Comparison of ENCODE assay signal across 7 mouse cellular contexts in genomic region chr11:120012702-120013101, GRCm38 (mm10). TPM values are rescaled to one million over a fixed set of nuclear protein-coding genes. Genes with fewer than 3 reads are reported as not detected.
DNase-seq lines count a peak whose midpoint lies in the region; ATAC-seq and TF ChIP-seq lines count a peak whose summit lies in the region.

No protein-coding gene starts in this region.

- TF ChIP-seq EP300 in CH12.LX (IDR thresholded peaks at IDR 0.05; ENCODE audit: low read length), result 0 out of 2 replicates have a peak, but pooled peaks have one; percentile 18

- DNase-seq in kidney, adult 8-10 months, result no peak
- DNase-seq in CH12.LX (ENCODE audit: extremely low read depth), result peak; percentile 24
- no peak for DNase-seq in thymus, postnatal 0 days (ENCODE audit: low spot score)
- no peak for DNase-seq in gastrocnemius, postnatal 10 days

- peaks cover 21% of the 10 kb centered on the region for H3K27me3 ChIP-seq in kidney, embryonic 15.5 days
- H3K27me3 ChIP-seq in CH12.LX (replicated peaks), result peaks cover 67% of the 10 kb centered on the region
- H3K27me3 ChIP-seq in embryonic facial prominence, embryonic 12.5 days, result peaks cover 20% of the 10 kb centered on the region
- no peaks in the 10 kb centered on the region for H3K27me3 ChIP-seq in intestine, embryonic 16.5 days (replicated peaks; ENCODE audit: control insufficient read depth, insufficient read depth, low read length)

- H3K9me3 ChIP-seq in kidney, embryonic 15.5 days (replicated peaks), result no peaks in the 10 kb centered on the region
- no peaks in the 10 kb centered on the region for H3K9me3 ChIP-seq in CH12.LX (replicated peaks; ENCODE audit: low read length)
- no peaks in the 10 kb centered on the region for H3K9me3 ChIP-seq in embryonic facial prominence, embryonic 12.5 days
- H3K9me3 ChIP-seq in intestine, embryonic 16.5 days (ENCODE audit: control insufficient read depth, low read length), result no peaks in the 10 kb centered on the region

- H3K36me3 ChIP-seq in kidney, embryonic 15.5 days, result no peaks in the 10 kb centered on the region
- no peaks in the 10 kb centered on the region for H3K36me3 ChIP-seq in CH12.LX (replicated peaks in 1 of 2; ENCODE audit: control insufficient read depth in 1 of 2, insufficient read depth in 1 of 2, low read length in 1 of 2)
- H3K36me3 ChIP-seq in embryonic facial prominence, embryonic 12.5 days, result no peaks in the 10 kb centered on the region
- H3K36me3 ChIP-seq in intestine, embryonic 16.5 days (ENCODE audit: control insufficient read depth, insufficient read depth, low read length), result no peaks in the 10 kb centered on the region

- TF ChIP-seq RAD21 in CH12.LX (IDR thresholded peaks at IDR 0.05; ENCODE audit: low read depth, low read length), result no peak

- dilution Hi-C loops in CH12.LX (cut with MboI; ENCODE audit: extremely low pct_ligation_motif_present, extremely low pct_unique_long_range_greater_than_20kb, low sequenced_read_pairs), result no loop called here

- 83% methylated on average over 13 of the region's 13 CpGs for WGBS in kidney, embryonic 15.5 days
- WGBS in embryonic facial prominence, embryonic 12.5 days, result 82% methylated on average over 13 of the region's 13 CpGs
- 79% methylated on average over 13 of the region's 13 CpGs for WGBS in intestine, embryonic 16.5 days

- no peak for TF ChIP-seq CTCF in CH12.LX (conservative IDR thresholded peaks at IDR 0.05 in 1 of 2, IDR thresholded peaks at IDR 0.05 in 1 of 2; ENCODE audit: low read depth in 2 of 2, low read length in 2 of 2)

- no peaks in the 10 kb centered on the region for H3K79me2 ChIP-seq in CH12.LX (replicated peaks; ENCODE audit: control insufficient read depth, extremely low read depth, insufficient read depth, poor library complexity, severe bottlenecking)

- TF ChIP-seq POLR2A in CH12.LX (IDR thresholded peaks at IDR 0.05; ENCODE audit: low read depth, low read length), result no peak

- no peak overlapping the region for H3K4me3 ChIP-seq in kidney, embryonic 15.5 days (replicated peaks)
- H3K4me3 ChIP-seq in CH12.LX (replicated peaks in 1 of 3; ENCODE audit: low read depth in 2 of 3, low read length in 2 of 3, poor library complexity in 1 of 3), result no peak overlapping the region
- no peak overlapping the region for H3K4me3 ChIP-seq in embryonic facial prominence, embryonic 12.5 days
- H3K4me3 ChIP-seq in intestine, embryonic 16.5 days (ENCODE audit: low read length), result no peak overlapping the region

- H3K27ac ChIP-seq in kidney, embryonic 15.5 days, result no peak overlapping the region
- H3K27ac ChIP-seq in CH12.LX (ENCODE audit: insufficient read depth, low read depth), result no peak overlapping the region
- no peak overlapping the region for H3K27ac ChIP-seq in embryonic facial prominence, embryonic 12.5 days
- no peak overlapping the region for H3K27ac ChIP-seq in intestine, embryonic 16.5 days (ENCODE audit: low read length)

- in situ Hi-C loops in CH12.LX (cut with MboI; ENCODE audit: low pct_ligation_motif_present, low pct_unique_long_range_greater_than_20kb, low sequenced_read_pairs), result loop anchor here (5.0 kb wide), 1 partner anchor 295 kb away; no protein-coding TSS in a partner anchor

- H3K4me2 ChIP-seq in kidney, embryonic 15.5 days, result no peak overlapping the region
- H3K4me2 ChIP-seq in CH12.LX (ENCODE audit: insufficient read depth, low read depth, poor library complexity, severe bottlenecking), result no peak overlapping the region
- no peak overlapping the region for H3K4me2 ChIP-seq in embryonic facial prominence, embryonic 12.5 days (replicated peaks)
- H3K4me2 ChIP-seq in intestine, embryonic 16.5 days (ENCODE audit: low read depth, low read length), result no peak overlapping the region

- 0 out of 2 replicates have a peak, but pooled peaks have one; percentile 11 for ATAC-seq in kidney, embryonic 15.5 days (replicated peaks; ENCODE audit: low FRiP score)
- 0 out of 2 replicates have a peak, but pooled peaks have one; percentile 4 for ATAC-seq in embryonic facial prominence, embryonic 12.5 days (ENCODE audit: insufficient number of reproducible peaks, insufficient read depth, low FRiP score, low TSS enrichment)
- peak; percentile 11; the same call in 1 of the 2 replicates for ATAC-seq in intestine, embryonic 16.5 days

- peaks cover 23% of the 10 kb centered on the region for H3K4me1 ChIP-seq in kidney, embryonic 15.5 days
- peaks cover 9 to 15% of the 10 kb centered on the region in 2 experiments for H3K4me1 ChIP-seq in CH12.LX (ENCODE audit: control insufficient read depth in 1 of 2, insufficient read depth in 2 of 2)
- peaks cover 14% of the 10 kb centered on the region for H3K4me1 ChIP-seq in embryonic facial prominence, embryonic 12.5 days
- peaks cover 7% of the 10 kb centered on the region for H3K4me1 ChIP-seq in intestine, embryonic 16.5 days (ENCODE audit: control insufficient read depth, insufficient read depth, low read length)

- H3K9ac ChIP-seq in kidney, embryonic 15.5 days, result no peak overlapping the region
- no peak overlapping the region for H3K9ac ChIP-seq in CH12.LX (ENCODE audit: insufficient read depth, low read depth)
- H3K9ac ChIP-seq in embryonic facial prominence, embryonic 12.5 days, result no peak overlapping the region
- H3K9ac ChIP-seq in intestine, embryonic 16.5 days (ENCODE audit: low read depth, low read length), result no peak overlapping the region

TF ChIP-seq in CH12.LX, 34 proteins besides CTCF, POLR2A, EP300 and RAD21:
- TF ChIP-seq TCF12 (IDR thresholded peaks at IDR 0.05; ENCODE audit: low read depth, low read length) (0 out of 2 replicates have a peak, but pooled peaks have one; percentile 48), BHLHE40 (IDR thresholded peaks at IDR 0.05; ENCODE audit: low read depth, low read length) (peak; percentile 57), JUND (conservative IDR thresholded peaks at IDR 0.05; ENCODE audit: low read depth, low read length) (no peak)
TF ChIP-seq in CH12.LX: peak in this region for 2.

RNA-seq across cellular contexts. Expression of gene Aatk, which starts 34.3 kb away (rescaled TPM):
- 2.4 and 3.2 TPM in 2 replicates for polyA plus RNA-seq in kidney, embryonic 15.5 days (2015; fragmentation: Nextera tagmentation; extraction: Ambion mirVana)
- 0.08 and 0.17 TPM in 2 replicates for total RNA-seq in CH12.LX (2012; rRNA removed)
- total RNA-seq in CH12.LX (2014; rRNA removed), result 0.07 and 0.19 TPM in 2 replicates
- polyA plus RNA-seq in CH12.LX (2012; ENCODE audit: insufficient read length, low read depth), result 0.21 and 0.42 TPM in 2 replicates
- polyA plus RNA-seq in embryonic facial prominence, embryonic 12.5 days (2016; fragmentation: Nextera tagmentation; extraction: Ambion mirVana), result 5.8 and 5.9 TPM in 2 replicates
- polyA plus RNA-seq in intestine, embryonic 16.5 days (2015; fragmentation: Nextera tagmentation; extraction: Ambion mirVana), result 1.7 and 2.3 TPM in 2 replicates
- 0.21 and 0.31 TPM in 2 replicates for polyA plus RNA-seq in thymus, postnatal 0 days (2015; fragmentation: Nextera tagmentation; extraction: Ambion mirVana)
- 10 to 100 TPM; 18.5 to 20.5 TPM for total RNA-seq in gastrocnemius, postnatal 10 days (2021)
